Mouse (Mus musculus) embryo, embryonic 10 days (tissue): ENCODE results near the gene Igf1r.

Experiments used
- DNase-seq: peaks from one replicate; pipeline ENCODE4 v3.0.0-alpha.2; 2015; ENCODE audit warnings: low spot score

Gene Igf1r

GRCm38 (mm10) chr7:68080122-68080845 lies 127.7 kb downstream of the Igf1r start:
- DNase-seq: no peak

GRCm38 (mm10) chr7:68085338-68085737 lies 132.7 kb downstream of the Igf1r start:
- peak; percentile 84 for DNase-seq

- peak; percentile 35 for DNase-seq
Measured at GRCm38 (mm10) chr7:68085870-68086341, 133.3 kb downstream of the Igf1r start.

- DNase-seq: no peak
Measured at GRCm38 (mm10) chr7:68087496-68087895, 134.9 kb downstream of the Igf1r start.

- DNase-seq: no peak
Measured at GRCm38 (mm10) chr7:68088825-68089224, 136.2 kb downstream of the Igf1r start.

GRCm38 (mm10) chr7:68089725-68090124 lies 137.1 kb downstream of the Igf1r start:
- DNase-seq: no peak

- DNase-seq: no peak
Measured at GRCm38 (mm10) chr7:68090576-68090975, 137.9 kb downstream of the Igf1r start.

GRCm38 (mm10) chr7:68092304-68092978 lies 139.8 kb downstream of the Igf1r start:
- DNase-seq: no peak

- no peak for DNase-seq
Measured at GRCm38 (mm10) chr7:68093817-68094216, 141.2 kb downstream of the Igf1r start.

- DNase-seq: no peak
Measured at GRCm38 (mm10) chr7:68095574-68095973, 142.9 kb downstream of the Igf1r start.

- DNase-seq: no peak
Measured at GRCm38 (mm10) chr7:68096411-68096810, 143.8 kb downstream of the Igf1r start.

- no peak for DNase-seq
Measured at GRCm38 (mm10) chr7:68097081-68097836, 144.6 kb downstream of the Igf1r start.

- DNase-seq: no peak
Measured at GRCm38 (mm10) chr7:68098098-68098497, 145.5 kb downstream of the Igf1r start.

- DNase-seq: no peak
Measured at GRCm38 (mm10) chr7:68100388-68100787, 147.8 kb downstream of the Igf1r start.

- DNase-seq: no peak
Measured at GRCm38 (mm10) chr7:68102456-68103177, 150.0 kb downstream of the Igf1r start.

- DNase-seq: no peak
Measured at GRCm38 (mm10) chr7:68103178-68103530, 150.5 kb downstream of the Igf1r start.

- no peak for DNase-seq
Measured at GRCm38 (mm10) chr7:68111532-68111931, 158.9 kb downstream of the Igf1r start.

GRCm38 (mm10) chr7:68112582-68112981 lies 160.0 kb downstream of the Igf1r start:
- DNase-seq: no peak

- DNase-seq: no peak
Measured at GRCm38 (mm10) chr7:68114364-68114763, 161.7 kb downstream of the Igf1r start.

- no peak for DNase-seq
Measured at GRCm38 (mm10) chr7:68114983-68115715, 162.5 kb downstream of the Igf1r start.

- no peak for DNase-seq
Measured at GRCm38 (mm10) chr7:68117567-68117966, 164.9 kb downstream of the Igf1r start.
